Mouse (Mus musculus) pancreas, adult 10 weeks (tissue): ENCODE data around the gene Arhgap42. TPM values are rescaled to one million over a fixed set of nuclear protein-coding genes. Genes with fewer than 3 reads are reported as not detected.

ENCODE experiments used
- polyA plus RNA-seq: library from polyadenylated mRNA; stranded (reverse); fragments of 350-450 nt; fragmentation: Illumina TruSeq; extraction: RNeasy Lipid Tissue Mini Kit (QIAGEN cat#74804); gene quantifications from one replicate; pipeline ENCODE4 v1.2.3, GENCODE M21; 2015; ENCODE audit warnings: low read depth, low replicate concordance; ENCODE audit not compliant: insufficient read depth

Gene Arhgap42
- 1.8 TPM for polyA plus RNA-seq

DNA sequence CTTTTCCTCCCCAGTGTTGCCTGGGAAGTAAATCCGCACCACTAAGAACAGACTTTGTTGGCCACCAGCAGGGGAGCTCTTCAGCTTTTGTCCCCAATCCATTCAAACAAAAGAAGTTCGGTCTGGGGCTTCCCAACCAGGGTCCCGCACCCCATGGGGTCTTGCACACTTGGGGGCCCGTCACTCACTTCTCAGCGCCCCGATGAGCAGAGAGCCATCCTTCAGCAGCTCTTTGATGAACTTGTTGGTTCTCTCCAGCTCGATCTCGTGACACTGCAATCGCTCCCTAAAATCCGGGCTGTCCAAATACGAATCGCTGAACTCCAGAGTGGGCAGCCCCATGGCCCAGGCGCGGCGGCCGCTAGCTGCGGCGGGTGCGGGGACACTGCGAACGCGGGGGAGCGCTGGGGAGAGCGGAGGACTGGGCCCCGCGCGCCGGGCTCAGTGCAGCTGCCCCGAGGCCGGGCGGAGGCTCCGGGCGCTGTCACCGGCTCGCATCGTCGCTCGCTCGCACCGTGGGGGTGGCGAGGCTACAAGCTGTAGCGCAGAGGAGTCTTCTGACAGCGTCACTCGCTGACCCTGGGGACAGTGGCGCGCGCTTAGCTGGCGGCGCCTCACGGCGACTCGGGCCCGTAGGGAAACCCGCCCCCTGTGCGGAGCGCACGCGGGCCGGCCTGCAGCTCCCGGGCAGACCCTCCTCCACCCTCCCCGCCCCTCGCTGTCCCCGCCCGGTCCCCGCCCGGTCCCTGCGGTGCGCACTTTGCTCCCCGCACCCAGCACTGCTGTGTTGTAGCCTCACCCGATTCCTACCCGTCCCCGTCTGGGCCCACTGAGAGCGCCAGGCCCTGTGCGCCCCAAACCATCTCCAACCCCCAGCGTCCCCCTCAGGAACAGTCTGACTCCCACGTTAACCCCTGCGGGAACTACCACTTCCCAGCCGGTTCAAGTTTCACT is at the start of gene Arhgap42:
Gene Arhgap42, minus strand, starts transcription at position 664 of the 954 bp plus-strand sequence.

DNA sequence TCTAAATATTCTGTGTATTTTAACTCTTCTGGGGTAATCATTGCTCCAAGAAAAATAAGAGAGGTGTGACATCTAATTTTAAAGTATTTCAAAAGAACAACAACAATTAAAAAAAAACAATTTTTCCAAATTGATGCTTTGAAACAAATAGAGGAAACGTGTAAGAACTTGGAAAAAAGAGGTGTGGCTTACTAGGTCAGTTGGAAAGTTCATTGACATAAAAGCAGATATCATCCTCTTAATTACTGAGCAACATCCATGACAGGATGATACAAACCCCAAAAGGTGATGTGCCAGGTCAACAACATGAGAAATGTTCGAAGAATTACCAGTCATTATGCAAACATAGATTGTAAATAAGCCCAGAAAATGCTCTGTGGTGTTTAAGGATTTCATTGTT is 267.4 kb downstream of the Arhgap42 start, which contains the start of gene Gm16485:
Gene Gm16485, plus strand, starts transcription at position 301 of the 400 bp plus-strand sequence.

